Mouse (Mus musculus): ENCODE measurements at regions not wholly inside any gene's neighbourhood (a gene's known extent, or its start where the extent isn't known, plus 50 kb on each side); places are given as distances from the start of the nearest gene placed in this dataset.

DNA sequence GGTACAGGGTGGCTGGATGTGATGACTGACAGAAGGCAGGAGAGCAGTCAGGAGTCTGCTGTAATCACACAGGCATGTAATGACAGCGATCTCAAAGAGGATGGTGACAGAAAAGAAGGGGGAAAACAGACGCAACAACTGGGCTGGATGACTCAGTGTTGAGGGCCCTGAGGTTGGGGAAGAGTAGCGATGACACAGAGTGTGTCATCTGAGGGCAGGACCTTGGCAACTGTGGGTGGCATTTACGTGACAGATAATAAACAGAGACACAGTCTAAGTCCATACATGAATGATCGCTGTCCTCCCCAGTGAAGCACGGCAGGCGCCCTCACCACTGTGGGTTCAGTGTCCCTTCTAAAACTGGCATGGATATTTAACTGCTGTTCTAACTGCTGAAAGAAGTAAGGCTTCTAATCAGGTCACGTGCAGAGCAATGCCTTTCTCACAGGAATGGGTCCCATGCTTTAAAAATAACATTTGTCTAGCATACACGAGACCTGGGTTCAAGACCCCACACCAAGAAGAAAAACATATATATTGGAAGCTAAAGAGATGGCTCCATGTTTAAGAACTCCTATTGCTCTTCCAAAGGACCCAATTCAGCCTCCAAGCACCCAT is 163.8 kb upstream of the Zfp703 start:
- no peak for DNase-seq

DNA sequence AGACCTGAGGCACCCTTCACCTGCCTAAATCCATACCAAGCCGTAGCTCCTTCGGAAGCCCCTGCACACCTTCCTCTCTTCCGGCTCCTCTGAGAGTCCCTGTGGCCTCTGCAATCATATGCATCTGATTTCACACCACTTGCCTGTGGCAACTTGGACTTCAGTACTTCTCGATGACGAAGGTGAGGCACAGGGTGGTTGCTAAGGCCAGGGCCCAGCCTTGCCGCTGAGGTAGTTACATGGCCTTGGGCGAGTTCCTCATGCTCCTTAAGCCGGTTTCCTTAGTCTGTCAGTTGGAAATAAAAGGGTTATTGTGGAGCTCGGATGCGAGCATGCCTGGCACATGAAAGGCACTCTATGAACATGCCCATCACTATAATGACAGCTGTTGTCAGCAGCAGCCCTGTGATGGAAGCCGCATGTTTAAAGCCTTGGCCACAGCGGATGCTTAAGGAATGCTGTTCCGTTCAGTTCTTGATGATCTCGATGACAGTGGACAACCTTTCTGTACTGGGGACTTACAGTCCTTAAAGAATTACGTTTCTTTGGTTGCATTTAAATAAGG is 162.0 kb upstream of the Zfp703 start:
- no peak for DNase-seq

DNA sequence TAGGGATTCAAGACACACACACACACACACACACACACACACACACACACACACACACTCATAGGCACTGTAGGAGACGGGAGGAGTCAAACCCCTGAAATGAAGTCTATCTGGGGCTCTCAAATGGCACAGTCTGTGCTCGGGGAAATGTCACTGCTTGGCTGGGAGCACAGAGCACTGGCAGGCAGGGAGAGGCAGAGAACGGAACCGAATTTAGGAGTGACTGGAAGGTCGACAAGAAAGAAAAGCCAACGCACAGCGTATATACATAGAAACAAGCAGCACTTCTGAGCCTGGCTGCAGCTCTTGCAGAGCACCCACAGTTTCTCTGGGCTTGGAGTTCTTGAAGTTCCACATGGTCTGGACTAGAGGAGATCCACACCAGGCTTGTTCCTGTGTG is 160.1 kb upstream of the Zfp703 start:
- DNase-seq, result peak; percentile 62

GRCm38 (mm10) chr8:26824189-26824941 is 152.8 kb upstream of the Zfp703 start:
- no peak for DNase-seq

GRCm38 (mm10) chr8:26828311-26828909 is 148.7 kb upstream of the Zfp703 start:
- DNase-seq, result no peak

- no peak for DNase-seq
These were observed 147.8 kb upstream of the Zfp703 start for GRCm38 (mm10) chr8:26829313-26829712.

DNA sequence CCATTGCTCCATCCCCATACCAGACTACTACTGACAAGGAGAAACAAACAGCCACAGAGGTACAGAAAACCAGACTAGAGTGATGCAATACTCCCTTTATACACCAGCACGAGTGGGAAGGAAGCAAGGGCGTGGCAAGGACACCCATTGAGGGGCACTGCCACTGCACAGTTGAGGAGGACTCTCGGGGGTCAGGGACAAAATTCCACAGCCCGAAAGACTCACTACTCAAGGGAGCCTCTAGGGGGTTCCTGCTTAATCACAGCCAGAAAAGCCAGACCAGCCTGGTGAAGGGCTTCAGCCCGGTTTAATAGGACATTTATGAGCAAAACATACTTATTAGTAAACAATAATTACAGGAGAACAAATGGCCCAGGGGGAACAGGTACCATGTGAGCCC is 146.0 kb upstream of the Zfp703 start:
- no peak for DNase-seq

DNA sequence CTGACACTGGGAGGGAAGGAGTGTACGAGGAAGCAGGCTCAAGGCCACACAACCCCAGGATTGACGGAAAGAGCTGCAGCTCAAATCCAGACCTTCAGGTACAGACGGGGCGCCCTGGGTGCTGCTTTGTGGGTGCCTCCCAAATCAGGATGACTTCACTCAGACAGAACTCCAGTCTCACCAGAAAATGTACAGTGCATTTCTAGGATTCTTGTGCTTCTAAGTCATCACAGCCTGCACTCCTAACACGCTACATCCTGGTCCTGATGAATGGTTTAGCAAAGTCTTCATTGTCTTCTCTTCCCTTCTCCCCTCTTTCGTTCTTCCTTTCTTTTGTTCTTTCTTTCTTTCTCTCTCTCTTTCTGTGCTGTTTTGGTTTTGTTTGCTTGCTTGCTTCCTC is 145.3 kb upstream of the Zfp703 start:
- DNase-seq, result no peak

- DNase-seq, result no peak
These were observed 144.6 kb upstream of the Zfp703 start for GRCm38 (mm10) chr8:26832546-26832945.

GRCm38 (mm10) chr8:26833297-26833696 is 143.8 kb upstream of the Zfp703 start:
- no peak for DNase-seq

DNA sequence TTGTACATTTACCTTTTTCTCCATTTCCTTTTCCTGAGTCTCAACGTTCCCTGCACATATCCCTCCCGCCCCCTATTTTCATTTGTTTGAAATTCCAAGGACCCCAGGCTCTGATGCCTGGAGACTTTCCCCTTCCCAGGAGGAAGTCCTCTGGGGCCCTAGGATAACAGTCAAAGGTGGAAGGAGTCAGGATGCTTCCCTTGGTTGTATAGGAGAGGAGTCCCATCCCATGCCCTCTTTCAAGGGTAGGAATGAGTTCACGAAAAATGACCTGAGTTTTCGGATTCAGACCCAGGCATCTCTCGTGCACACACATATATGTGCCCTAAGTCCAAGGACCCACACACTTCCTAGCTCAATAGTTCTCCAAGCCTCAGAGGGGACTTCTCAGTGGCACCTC is 143.3 kb upstream of the Zfp703 start:
- no peak for DNase-seq

- no peak for DNase-seq
These were observed 142.5 kb upstream of the Zfp703 start for GRCm38 (mm10) chr8:26834604-26835003.

DNA sequence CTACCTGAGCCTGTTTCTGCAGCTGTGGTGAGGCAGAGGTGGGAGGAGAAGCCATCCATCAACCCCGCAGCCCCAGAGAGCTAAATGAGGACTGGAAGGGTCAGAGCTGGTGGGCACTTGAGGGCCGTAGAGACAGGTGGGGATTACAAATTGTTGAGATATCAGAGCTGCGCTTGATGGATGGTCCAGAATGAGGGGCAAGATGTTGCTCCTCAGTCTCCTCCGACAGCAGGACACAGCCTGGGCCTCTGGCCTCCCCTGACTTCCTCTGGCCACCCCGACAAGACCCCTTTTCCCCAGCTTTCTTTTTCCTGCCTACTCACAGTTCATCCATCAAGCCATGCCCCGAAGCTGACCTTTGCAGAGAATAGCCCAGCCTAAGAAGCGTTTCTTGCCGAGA is 142.0 kb upstream of the Zfp703 start:
- no peak for DNase-seq

- no peak for DNase-seq
These were observed 141.5 kb upstream of the Zfp703 start for GRCm38 (mm10) chr8:26835616-26836015.

GRCm38 (mm10) chr8:26836552-26836951 is 140.6 kb upstream of the Zfp703 start:
- no peak for DNase-seq

DNA sequence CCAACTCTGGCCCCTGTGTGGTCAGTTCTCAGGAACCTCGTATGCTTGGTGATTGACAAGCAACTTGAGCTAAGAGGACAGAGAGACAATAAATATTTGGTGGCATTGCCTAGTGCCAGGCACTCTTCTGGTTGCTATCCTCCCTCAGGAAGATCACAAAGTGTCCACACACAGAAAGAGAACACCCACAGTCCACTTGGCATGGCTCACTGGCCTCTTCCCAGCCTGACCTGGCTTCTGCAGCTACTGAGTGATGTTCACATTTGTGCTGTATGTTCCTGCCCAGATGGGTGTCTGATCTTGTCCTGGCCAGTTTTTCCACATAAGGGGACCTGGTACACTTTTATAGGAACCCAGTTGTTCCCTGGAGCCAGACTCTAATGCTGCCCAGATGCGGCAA is 136.8 kb upstream of the Zfp703 start:
- peak; percentile 74 for DNase-seq

DNA sequence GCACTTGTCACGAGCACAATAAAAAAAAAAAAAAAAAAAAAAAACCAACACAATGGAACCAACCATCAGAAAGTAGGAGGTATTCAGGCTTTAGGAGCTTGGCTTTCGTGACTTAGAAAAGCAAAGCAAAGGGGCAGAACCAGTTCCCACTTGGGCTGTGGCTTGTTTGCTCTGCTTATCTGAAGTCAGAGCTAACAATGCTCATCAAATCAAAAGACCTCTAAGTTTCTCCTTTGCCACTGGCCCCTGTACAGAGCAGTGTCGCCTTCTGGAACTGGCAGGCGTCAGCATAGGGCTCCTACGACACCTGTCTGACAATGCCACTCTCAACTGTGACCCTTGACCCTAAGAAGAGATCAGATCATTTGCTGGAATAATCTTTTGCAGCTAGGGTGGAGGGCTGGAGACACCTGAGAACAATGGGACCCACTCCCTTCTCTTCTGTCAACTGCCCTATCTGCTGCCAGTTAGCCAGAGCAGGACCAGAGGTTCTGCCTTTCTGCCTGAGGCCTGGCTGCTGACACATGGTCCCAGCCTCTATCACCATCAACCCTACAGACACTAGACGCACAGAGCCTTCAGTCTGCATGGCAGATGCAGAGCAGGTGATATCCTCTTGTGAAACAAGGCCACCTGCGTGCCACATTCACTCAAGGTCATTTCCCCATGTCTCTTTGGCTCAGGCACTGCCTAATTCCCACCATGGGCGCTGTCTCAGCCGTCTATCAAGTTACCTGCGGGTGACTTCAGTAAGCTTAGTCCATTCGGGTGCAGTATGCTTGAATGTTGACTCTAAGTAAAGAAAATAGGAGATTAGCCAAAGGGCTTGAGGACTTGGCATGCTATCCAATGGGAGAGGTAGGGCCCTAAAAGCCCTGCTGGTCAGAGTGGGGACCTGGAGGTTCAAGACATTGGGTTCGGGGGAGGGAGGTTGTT is 136.1 kb upstream of the Zfp703 start:
- no peak for DNase-seq

DNA sequence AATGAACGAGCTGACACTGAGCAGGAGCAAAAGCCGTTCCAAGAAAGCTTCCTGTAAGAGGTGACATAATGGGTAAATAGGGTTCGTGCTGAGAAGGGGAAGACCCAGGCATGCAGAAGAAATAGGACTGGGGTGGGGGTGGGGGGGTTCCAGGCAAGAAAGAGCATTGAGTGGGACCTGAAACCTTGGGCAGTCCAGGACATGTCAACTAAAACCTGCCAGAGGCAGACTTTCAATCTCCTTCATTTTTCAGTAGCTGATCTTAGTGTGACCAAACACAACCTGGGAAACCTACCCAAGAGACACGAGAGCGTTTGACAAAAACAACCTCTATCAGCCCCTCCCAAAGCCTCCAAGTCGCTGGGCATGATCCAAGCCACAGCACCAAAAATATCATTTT is 133.4 kb upstream of the Zfp703 start:
- no peak for DNase-seq

- DNase-seq, result no peak
These were observed 132.9 kb upstream of the Zfp703 start for GRCm38 (mm10) chr8:26844132-26844808.

GRCm38 (mm10) chr8:26844809-26845143 is 132.3 kb upstream of the Zfp703 start:
- no peak for DNase-seq

DNA sequence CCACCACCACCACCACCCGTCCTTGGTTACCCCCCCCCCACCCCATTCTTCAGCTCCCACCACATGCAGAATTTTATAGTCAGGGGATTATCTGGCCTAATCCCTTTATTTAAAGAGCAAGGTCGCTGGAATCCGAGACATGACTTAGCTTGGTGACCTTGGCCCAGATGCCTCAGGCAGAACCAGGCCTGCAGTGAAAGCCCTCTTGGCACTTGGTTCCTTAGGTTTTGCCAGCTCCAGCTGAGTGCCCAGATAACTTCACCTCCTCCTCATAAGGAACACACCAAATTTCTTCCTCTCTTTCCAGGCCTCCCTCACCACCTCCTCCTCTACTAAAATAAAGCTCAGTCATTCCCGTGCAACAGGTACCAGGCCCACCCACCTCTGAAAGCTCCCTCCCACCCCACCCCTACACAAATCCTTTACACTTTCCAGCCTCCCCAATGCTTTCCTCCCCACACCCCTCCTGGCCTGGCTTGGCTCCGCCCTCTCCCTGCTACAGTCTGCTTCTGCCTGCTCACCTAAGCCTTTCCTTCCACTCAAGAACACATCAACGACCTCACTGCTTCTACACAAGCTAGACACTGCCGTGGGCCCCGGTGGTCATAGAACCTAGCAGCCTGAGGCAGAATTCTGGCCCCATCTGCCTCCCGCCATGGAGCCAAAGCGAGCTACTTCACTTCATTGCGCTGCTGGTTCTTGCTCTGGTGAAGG is 131.5 kb upstream of the Zfp703 start:
- DNase-seq, result peak; percentile 59
